Mouse (Mus musculus): ENCODE data around the gene Orc4. TPM values are rescaled to one million over a fixed set of nuclear protein-coding genes. Genes with fewer than 3 reads are reported as not detected.

Gene Orc4
- polyA plus RNA-seq (2017; shearing (Covaris generic)), result 106 TPM

GRCm38 (mm10) chr2:48950252-48950315 lies at the start of gene Orc4:
Gene Orc4 (minus strand): TSS chr2:48950277.

GRCm38 (mm10) chr2:48948841-48949584 lies 1.1 kb downstream of the Orc4 start, which contains the start of gene Mbd5:
Gene Mbd5 (plus strand): TSS chr2:48949508.

Other genes starting within 250 kb of the Orc4 start
- 4.2 TPM for gene Acvr2a, start 136.2 kb downstream of the Orc4 start, polyA plus RNA-seq (2017; shearing (Covaris generic))
- gene Mbd5, start 769 bp downstream of the Orc4 start, polyA plus RNA-seq (2017; shearing (Covaris generic)), result 25.6 TPM

Data from effector memory CD4-positive, alpha-beta T cell, adult 7 months (primary cell).